Mouse (Mus musculus) urinary bladder, postnatal 10 days (tissue): ENCODE results near the gene Mfn1.

Experiments
- DNase-seq: peaks from one replicate; pipeline ENCODE4 v3.0.0; 2022; ENCODE audit warnings: low spot score

Mfn1 gene

DNA sequence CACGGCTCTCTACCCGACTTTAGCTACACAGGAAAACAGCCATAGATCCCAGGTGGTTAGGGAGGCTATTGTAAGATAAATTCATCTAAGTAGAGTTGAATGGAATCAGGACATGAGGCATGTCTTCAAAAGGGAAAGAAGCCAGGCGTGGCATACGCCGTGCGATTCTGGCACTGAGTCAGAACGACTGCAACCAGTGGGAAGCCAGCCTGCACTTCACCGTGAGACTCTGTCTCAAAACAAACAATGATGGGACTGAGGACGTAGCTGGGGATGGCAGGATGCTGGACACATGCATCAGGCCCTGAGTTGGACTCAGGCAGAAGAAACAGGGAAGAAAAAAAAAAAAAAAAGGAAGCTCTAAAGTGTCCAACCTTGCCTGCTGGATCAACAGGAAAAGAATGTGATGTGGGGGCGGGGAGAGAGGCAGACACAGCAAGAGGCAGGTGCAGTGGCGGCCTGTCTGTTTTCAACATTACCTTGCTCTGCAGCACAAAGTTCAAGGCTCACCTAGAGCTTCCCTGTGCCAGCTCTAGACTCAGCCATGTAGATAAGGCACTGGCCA, 82.4 kb downstream of the Mfn1 start:
- no peak for DNase-seq

DNA sequence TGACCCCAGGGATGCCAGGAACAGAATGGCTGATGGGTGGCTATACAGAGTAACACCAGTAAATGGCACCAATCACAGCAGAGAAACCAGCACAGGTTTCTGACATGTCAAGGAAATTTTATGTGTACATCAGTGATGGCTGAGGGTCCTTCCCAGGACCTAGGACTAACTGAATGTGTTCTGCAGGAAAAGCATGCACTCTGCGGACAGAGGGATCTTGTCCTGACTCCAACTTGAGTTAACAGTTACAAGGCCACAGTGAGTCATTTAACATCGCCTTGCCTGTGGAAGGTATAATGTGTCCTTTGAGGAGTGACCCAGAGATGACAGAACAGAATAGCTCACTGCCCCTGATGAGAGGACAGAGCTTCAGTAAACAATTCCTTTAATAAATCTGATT, 85.5 kb downstream of the Mfn1 start:
- no peak for DNase-seq

DNA sequence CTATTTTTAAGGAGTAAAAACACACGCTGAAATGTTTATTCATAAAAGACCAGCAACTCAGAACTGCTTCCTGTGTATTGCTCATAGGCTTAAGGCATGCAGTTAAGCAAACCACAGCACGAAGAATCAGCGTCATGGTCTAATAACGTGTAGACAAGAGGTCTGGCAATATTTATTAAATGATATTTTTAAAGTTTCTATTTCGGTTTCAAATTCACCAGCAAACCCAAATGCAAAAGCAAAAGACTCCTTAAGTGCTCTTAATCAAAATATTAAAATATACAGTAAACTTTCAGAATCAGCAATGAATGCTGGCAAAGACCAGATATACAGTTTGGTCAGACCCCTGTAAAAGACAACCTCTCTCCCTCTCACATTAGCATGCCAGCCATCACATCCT, 86.1 kb downstream of the Mfn1 start:
- no peak for DNase-seq

DNA sequence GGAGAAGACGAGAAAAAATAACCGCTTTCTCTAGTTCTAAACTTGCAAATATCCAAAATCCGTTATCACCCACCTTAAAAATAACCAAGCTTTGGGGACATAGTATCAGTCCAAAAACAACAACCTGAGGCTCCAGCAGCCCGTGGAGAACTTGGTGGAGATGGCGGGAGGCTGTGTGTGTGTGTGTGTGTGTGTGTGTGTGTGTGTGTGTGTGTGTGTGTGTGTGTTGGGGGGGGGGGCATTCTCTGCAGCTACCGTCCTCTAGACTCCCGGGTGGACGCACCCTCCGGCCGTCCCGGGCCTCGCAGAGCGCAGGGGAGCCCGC, 86.7 kb downstream of the Mfn1 start:
- DNase-seq = no peak

DNA sequence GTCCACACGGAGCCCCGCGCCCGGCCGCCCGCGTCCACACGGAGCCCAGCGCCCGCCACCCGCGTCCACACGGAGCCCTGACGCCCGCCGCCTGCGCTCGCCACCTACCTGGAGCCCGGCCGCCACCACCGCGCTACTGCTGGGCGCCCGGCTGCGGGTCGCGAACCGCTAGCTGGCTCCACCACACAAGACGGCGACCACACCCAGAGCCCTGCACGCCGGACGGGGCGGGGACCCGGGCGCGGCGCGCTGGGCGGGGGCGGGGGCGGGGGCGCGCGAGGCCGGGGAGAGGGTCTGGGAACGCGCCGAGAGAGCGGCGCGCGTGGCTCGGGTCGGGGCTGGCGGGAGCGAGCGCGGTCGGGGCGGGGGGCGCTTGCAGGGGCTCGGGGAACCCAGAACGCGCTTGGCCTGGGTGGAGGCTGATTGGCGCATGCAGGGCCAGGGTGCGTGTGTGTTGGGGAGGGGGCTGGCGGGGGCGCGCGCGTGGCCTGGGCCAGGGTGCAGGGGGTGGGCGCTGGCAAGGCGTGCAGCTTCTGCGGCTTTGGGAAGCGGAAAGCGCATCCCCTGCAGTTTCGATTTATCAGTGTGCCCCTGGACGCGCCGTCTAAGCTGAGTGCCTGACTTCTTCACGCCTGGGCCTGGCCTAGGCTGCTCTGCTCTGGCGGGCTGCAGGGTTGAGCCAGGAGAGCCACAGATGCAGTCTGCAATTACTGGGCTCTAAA, 87.2 kb downstream of the Mfn1 start, which contains the start of gene Gnb4:
TSS of gene Gnb4 (minus strand) at position 255 of the 722 bp plus-strand sequence.
- no peak for DNase-seq

DNA sequence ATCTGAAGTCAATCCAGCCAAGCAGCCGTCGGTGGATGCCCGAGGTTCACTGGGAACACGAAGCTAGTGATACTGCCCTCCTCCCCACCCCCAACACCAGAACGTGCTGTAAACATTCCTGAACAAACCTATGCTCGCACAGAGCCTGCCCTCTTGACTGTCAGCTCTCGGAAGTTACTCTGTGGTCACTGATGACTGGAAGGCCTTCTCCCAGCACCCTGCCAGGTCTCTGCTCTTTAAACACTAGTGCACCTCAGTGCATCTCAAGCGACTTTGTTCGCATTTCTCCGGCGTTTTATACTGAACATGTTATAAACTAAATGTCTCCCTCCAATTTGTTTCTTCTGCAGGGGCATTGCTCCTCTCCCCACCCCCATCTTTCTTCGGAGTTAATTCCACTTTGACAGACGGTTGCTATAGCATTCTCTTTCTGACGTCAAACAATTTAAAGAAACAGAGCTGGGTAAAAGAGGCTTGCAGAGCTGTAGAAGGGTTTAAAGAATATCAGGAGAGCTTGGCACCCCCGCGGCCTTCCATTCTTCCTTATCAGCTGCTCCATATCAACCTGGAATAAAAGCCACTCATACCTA, 87.9 kb downstream of the Mfn1 start:
- no peak for DNase-seq

DNA sequence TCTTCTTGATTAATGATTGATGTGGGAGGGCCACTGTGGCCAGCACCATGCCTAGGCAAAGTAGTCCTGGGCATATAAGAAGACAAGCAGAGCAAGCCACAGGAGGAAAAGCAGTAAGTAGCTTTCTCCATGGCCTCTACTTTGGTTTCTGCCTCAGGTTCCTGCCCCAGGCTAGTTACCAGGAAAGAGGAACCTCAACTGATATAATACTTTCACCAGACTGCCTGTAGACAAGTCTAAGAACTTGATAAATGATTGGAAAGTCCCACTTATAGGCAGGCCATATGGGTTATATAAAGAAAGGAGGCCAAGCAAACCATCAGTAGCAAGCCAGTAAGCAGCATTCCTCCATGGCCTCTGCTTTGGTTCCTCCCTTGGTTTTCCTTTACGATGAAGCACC, 92.4 kb downstream of the Mfn1 start:
- no peak for DNase-seq

DNA sequence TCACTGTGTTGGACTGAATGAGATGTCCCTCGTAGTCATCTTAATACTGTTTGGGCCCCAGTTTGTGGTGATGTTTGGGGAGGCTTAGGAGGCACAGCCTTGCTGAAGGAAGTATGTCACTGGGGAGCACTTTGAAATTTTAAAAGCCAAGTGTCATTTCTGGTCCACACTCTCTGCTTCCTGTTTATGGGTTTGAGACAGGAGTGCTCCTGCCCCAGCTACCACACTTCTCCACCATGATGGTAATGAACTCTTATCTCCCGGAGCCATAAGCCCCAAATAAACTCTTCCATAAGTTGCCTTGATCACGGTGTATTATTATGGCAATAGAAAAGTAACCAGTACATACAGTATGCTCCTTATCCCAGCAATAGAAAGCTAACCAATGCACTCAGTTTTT, 92.8 kb downstream of the Mfn1 start:
- DNase-seq = no peak

DNA sequence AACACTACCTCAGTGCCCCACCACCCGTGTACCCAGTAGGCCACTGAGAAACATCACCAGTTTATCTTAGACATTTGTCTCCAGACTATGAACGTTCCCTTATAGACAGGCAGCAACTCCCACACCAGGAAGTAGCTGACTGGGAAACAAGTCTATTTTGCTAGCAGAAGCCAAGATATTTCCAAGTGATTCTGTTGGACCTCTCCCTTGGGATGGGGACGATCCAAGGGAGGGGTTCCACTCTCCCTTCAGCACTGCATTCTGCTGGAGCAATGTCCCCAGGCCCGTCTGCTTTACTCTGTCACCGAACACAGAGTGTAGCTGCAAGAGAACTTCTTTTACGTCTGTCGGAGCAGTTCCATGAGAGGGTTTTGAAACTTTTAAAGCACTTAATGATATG, 98.9 kb downstream of the Mfn1 start:
- DNase-seq = no peak
